In genomic region chr12:103348506-103348905, GRCm38 (mm10) we compare ENCODE assay signal across 8 mouse cellular contexts. TPM values are rescaled to one million over a fixed set of nuclear protein-coding genes. Genes with fewer than 3 reads are reported as not detected.
DNase-seq lines count a peak whose midpoint lies in the region; ATAC-seq and TF ChIP-seq lines count a peak whose summit lies in the region.

No protein-coding gene starts in this region.

- WGBS in heart, embryonic 12.5 days: 11% methylated on average over 3 of the region's 3 CpGs
- 2% methylated on average over 3 of the region's 3 CpGs for WGBS in intestine, postnatal 0 days
- 6% methylated on average over 3 of the region's 3 CpGs for WGBS in midbrain, embryonic 14.5 days
- 0% methylated on average over 3 of the region's 3 CpGs for WGBS in spleen, adult 2 months

- intact Hi-C loops in gastrocnemius, adult 2 months (cut with DNase I): no loop called here
- intact Hi-C loops in left cerebral cortex, postnatal 14 days (cut with DNase I): loop anchor here (2.0 kb wide), 1 partner anchor 24 kb away; no protein-coding TSS in a partner anchor

- peaks cover 5% of the 10 kb centered on the region; the same call in 1 of the 2 replicates for H3K9me3 ChIP-seq in heart, embryonic 12.5 days (replicated peaks)
- H3K9me3 ChIP-seq in intestine, postnatal 0 days (ENCODE audit: control insufficient read depth): no peaks in the 10 kb centered on the region
- H3K9me3 ChIP-seq in midbrain, embryonic 14.5 days (ENCODE audit: control insufficient read depth, low read length): no peaks in the 10 kb centered on the region

- H3K4me1 ChIP-seq in heart, embryonic 12.5 days (replicated peaks): peaks cover 32% of the 10 kb centered on the region
- H3K4me1 ChIP-seq in intestine, postnatal 0 days (replicated peaks; ENCODE audit: control insufficient read depth, insufficient read depth, low read length): no peaks in the 10 kb centered on the region
- no peaks in the 10 kb centered on the region for H3K4me1 ChIP-seq in midbrain, embryonic 14.5 days (ENCODE audit: control insufficient read depth, insufficient read depth, low read length)
- H3K4me1 ChIP-seq in spleen, adult 2 months (ENCODE audit: control insufficient read depth, insufficient read depth, insufficient read length): peaks cover 31% of the 10 kb centered on the region

- DNase-seq in heart, adult 18-20 months: peak; percentile 80 to 94
- DNase-seq in cerebellum, postnatal 10 days: peak; percentile 93 to 96
- peak; percentile 84 for DNase-seq in gastrocnemius, adult 2 months
- DNase-seq in left cerebral cortex, postnatal 14 days (ENCODE audit: low spot score in 2 of 2): peak; percentile 85 to 92
- peak; percentile 93 for DNase-seq in midbrain, embryonic 14.5 days
- DNase-seq in spleen, adult 2 months (ENCODE audit: low read depth in 1 of 2, low spot score in 2 of 2): peak; percentile 61 to 81

- ATAC-seq in heart, embryonic 12.5 days (ENCODE audit: insufficient number of reproducible peaks, low FRiP score): no peak
- 0 out of 2 replicates have a peak, but pooled peaks have one; percentile 39 for ATAC-seq in intestine, postnatal 0 days
- peak; percentile 41; the same call in 1 of the 2 replicates for ATAC-seq in midbrain, embryonic 14.5 days (ENCODE audit: low FRiP score, low TSS enrichment)

- no peak for TF ChIP-seq POLR2A in spleen, adult 2 months (IDR thresholded peaks at IDR 0.05; ENCODE audit: low read depth, low read length)

- H3K27ac ChIP-seq in heart, embryonic 12.5 days (ENCODE audit: poor library complexity, severe bottlenecking): no peak overlapping the region
- peak overlapping the region; percentile 65 for H3K27ac ChIP-seq in gastrocnemius, adult 2 months
- no peak overlapping the region for H3K27ac ChIP-seq in intestine, postnatal 0 days (ENCODE audit: low read depth, low read length)
- H3K27ac ChIP-seq in midbrain, embryonic 14.5 days (replicated peaks; ENCODE audit: low read depth, low read length): no peak overlapping the region
- no peak overlapping the region for H3K27ac ChIP-seq in spleen, adult 2 months (ENCODE audit: insufficient read depth, low read length)

- H3K9ac ChIP-seq in heart, embryonic 12.5 days: no peak overlapping the region
- no peak overlapping the region for H3K9ac ChIP-seq in intestine, postnatal 0 days (ENCODE audit: low read depth, low read length)
- H3K9ac ChIP-seq in midbrain, embryonic 14.5 days (replicated peaks; ENCODE audit: low read length): no peak overlapping the region

- H3K4me2 ChIP-seq in heart, embryonic 12.5 days: no peak overlapping the region
- H3K4me2 ChIP-seq in intestine, postnatal 0 days (replicated peaks; ENCODE audit: low read depth): no peak overlapping the region
- no peak overlapping the region for H3K4me2 ChIP-seq in midbrain, embryonic 14.5 days (ENCODE audit: low read length)

- H3K27me3 ChIP-seq in heart, embryonic 12.5 days (replicated peaks): no peaks in the 10 kb centered on the region
- 0 out of 2 replicates have a peak, but pooled peaks cover 3% of the 10 kb centered on the region for H3K27me3 ChIP-seq in intestine, postnatal 0 days (replicated peaks; ENCODE audit: control insufficient read depth, insufficient read depth, low read length)
- no peaks in the 10 kb centered on the region for H3K27me3 ChIP-seq in midbrain, embryonic 14.5 days (ENCODE audit: control insufficient read depth, insufficient read depth, low read length)
- no peaks in the 10 kb centered on the region for H3K27me3 ChIP-seq in spleen, adult 2 months (ENCODE audit: control insufficient read depth, insufficient read depth, low read length)

- no peak overlapping the region for H3K4me3 ChIP-seq in heart, embryonic 12.5 days
- peak overlapping the region; percentile 55 for H3K4me3 ChIP-seq in gastrocnemius, adult 2 months
- H3K4me3 ChIP-seq in intestine, postnatal 0 days (ENCODE audit: low read depth, low read length): no peak overlapping the region
- H3K4me3 ChIP-seq in midbrain, embryonic 14.5 days (replicated peaks; ENCODE audit: low read depth, low read length): no peak overlapping the region
- no peak overlapping the region for H3K4me3 ChIP-seq in spleen, adult 2 months (ENCODE audit: extremely low read depth, insufficient read depth, insufficient read length)

- peak; percentile 94 for TF ChIP-seq CTCF in gastrocnemius, adult 2 months (IDR thresholded peaks at IDR 0.05)
- peak; percentile 94 for TF ChIP-seq CTCF in intestine, postnatal 0 days (IDR thresholded peaks at IDR 0.05; ENCODE audit: low read depth)
- TF ChIP-seq CTCF in spleen, adult 2 months (IDR thresholded peaks at IDR 0.05; ENCODE audit: extremely low read depth, insufficient read depth, insufficient read length, insufficient replicate concordance): peak; percentile 89; the same call in 1 of the 2 replicates

- H3K36me3 ChIP-seq in heart, embryonic 12.5 days: peaks cover 4% of the 10 kb centered on the region; the same call in 1 of the 2 replicates
- H3K36me3 ChIP-seq in intestine, postnatal 0 days (ENCODE audit: control insufficient read depth, insufficient read depth): no peaks in the 10 kb centered on the region
- no peaks in the 10 kb centered on the region for H3K36me3 ChIP-seq in midbrain, embryonic 14.5 days (ENCODE audit: control insufficient read depth, insufficient read depth, low read length)
- H3K36me3 ChIP-seq in spleen, adult 2 months (ENCODE audit: control insufficient read depth, insufficient read depth, low read length): no peaks in the 10 kb centered on the region

RNA-seq across cellular contexts. Expression of gene Asb2, which starts 7.3 kb away (rescaled TPM):
- total RNA-seq in heart, adult 18-20 months (2021): 100 to 1,000 TPM; 561 to 602 TPM
- polyA plus RNA-seq in heart, embryonic 12.5 days (2016; fragmentation: Nextera tagmentation; extraction: Ambion mirVana): 218 TPM in 2 replicates
- total RNA-seq in gastrocnemius, adult 2 months (2021): 100 to 1,000 TPM; 548 to 725 TPM
- 15.1 and 18.5 TPM in 2 replicates for polyA plus RNA-seq in intestine, postnatal 0 days (2015; fragmentation: Nextera tagmentation; extraction: Ambion mirVana)
- total RNA-seq in left cerebral cortex, postnatal 14 days (2021): 1 to 10 TPM; 2.5 to 3.6 TPM
- polyA plus RNA-seq in midbrain, embryonic 14.5 days (2014; fragmentation: Nextera tagmentation; extraction: Ambion mirVana): 0.39 and 0.46 TPM in 2 replicates
- polyA plus RNA-seq in spleen, adult 2 months (2012; rRNA removed): 128 and 216 TPM in 2 replicates

RNA-seq across cellular contexts. Expression of gene Fam181a, which starts 37.7 kb away (rescaled TPM):
- not detected for total RNA-seq in heart, adult 18-20 months (2021)
- polyA plus RNA-seq in heart, embryonic 12.5 days (2016; fragmentation: Nextera tagmentation; extraction: Ambion mirVana): 0.20 TPM in 1 of 2 replicates, not detected in the other
- not detected for total RNA-seq in gastrocnemius, adult 2 months (2021)
- not detected in 2 replicates for polyA plus RNA-seq in intestine, postnatal 0 days (2015; fragmentation: Nextera tagmentation; extraction: Ambion mirVana)
- 1 to 10 TPM; 2.6 to 4.5 TPM for total RNA-seq in left cerebral cortex, postnatal 14 days (2021)
- polyA plus RNA-seq in midbrain, embryonic 14.5 days (2014; fragmentation: Nextera tagmentation; extraction: Ambion mirVana): 8.9 and 15.9 TPM in 2 replicates
- not detected in 2 replicates for polyA plus RNA-seq in spleen, adult 2 months (2012; rRNA removed)

RNA-seq across cellular contexts. Expression of gene Otub2, which starts 40.0 kb away (rescaled TPM):
- 1 to 10 TPM; 3.4 to 3.9 TPM for total RNA-seq in heart, adult 18-20 months (2021)
- 17.7 and 18.4 TPM in 2 replicates for polyA plus RNA-seq in heart, embryonic 12.5 days (2016; fragmentation: Nextera tagmentation; extraction: Ambion mirVana)
- 1 to 10 TPM; 5.7 to 7.3 TPM for total RNA-seq in gastrocnemius, adult 2 months (2021)
- polyA plus RNA-seq in intestine, postnatal 0 days (2015; fragmentation: Nextera tagmentation; extraction: Ambion mirVana): 1.8 and 2.3 TPM in 2 replicates
- 10 to 100 TPM; 26.3 to 33.2 TPM for total RNA-seq in left cerebral cortex, postnatal 14 days (2021)
- 22.9 and 26.3 TPM in 2 replicates for polyA plus RNA-seq in midbrain, embryonic 14.5 days (2014; fragmentation: Nextera tagmentation; extraction: Ambion mirVana)
- 4.9 and 5.7 TPM in 2 replicates for polyA plus RNA-seq in spleen, adult 2 months (2012; rRNA removed)

RNA-seq across cellular contexts. Expression of gene 9330161L09Rik, which starts 59.1 kb away (rescaled TPM):
- total RNA-seq in heart, adult 18-20 months (2021): 1 to 10 TPM; 1.2 to 1.6 TPM
- 0.39 and 0.46 TPM in 2 replicates for polyA plus RNA-seq in heart, embryonic 12.5 days (2016; fragmentation: Nextera tagmentation; extraction: Ambion mirVana)
- 1 to 10 TPM in 1 of 2 experiments, under 1 TPM in 1; 0.82 to 1.9 TPM for total RNA-seq in gastrocnemius, adult 2 months (2021)
- polyA plus RNA-seq in intestine, postnatal 0 days (2015; fragmentation: Nextera tagmentation; extraction: Ambion mirVana): 0.35 TPM in 1 of 2 replicates, not detected in the other
- total RNA-seq in left cerebral cortex, postnatal 14 days (2021): 1 to 10 TPM; 2.0 to 2.3 TPM
- 1.6 and 2.2 TPM in 2 replicates for polyA plus RNA-seq in midbrain, embryonic 14.5 days (2014; fragmentation: Nextera tagmentation; extraction: Ambion mirVana)
- polyA plus RNA-seq in spleen, adult 2 months (2012; rRNA removed): 0.82 and 1.1 TPM in 2 replicates

Comparison
In these comparisons a context has a peak if more than half of its experiments do, and no peak if none do; other contexts are left out.
1. RNA of gene Asb2, which starts 7.3 kb away (polyA plus RNA-seq): 218 TPM in heart, embryonic 12.5 days, 128 to 216 TPM in spleen, adult 2 months and 15.1 to 18.5 TPM in intestine, postnatal 0 days; 0.39 to 0.46 TPM in midbrain, embryonic 14.5 days; every median in the first group is over 10 times any median in the second.
2. Peak in every context shown above with its lines, with median percentiles within 50 percentile points of each other: DNase-seq and CTCF ChIP-seq.